Mouse (Mus musculus): ENCODE measurements around the gene Cds1. TPM values are rescaled to one million over a fixed set of nuclear protein-coding genes. Genes with fewer than 3 reads are reported as not detected.

The Cds1 gene
- polyA plus RNA-seq, 1 experiment from 2014 or later: 15.9 TPM

DNA sequence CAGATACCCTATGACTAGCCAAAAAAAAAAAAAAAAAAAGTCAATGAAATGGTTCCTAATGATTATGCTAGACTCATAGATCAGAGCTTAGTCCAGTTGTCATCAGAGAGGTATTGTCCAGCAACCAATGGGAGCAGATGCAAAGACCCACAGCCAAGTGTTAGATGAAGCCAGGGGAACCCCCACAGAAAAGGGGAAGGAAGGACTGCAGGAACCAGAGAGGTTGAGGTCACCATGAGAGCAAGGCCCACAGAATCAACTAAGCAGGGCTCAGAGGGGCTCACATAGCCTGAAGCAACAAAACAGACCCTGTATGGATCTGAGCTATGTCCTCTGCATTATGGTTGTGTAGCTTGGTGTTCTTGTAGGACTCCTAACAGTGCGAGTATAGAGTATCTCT, 11.2 kb upstream of the Cds1 start:
- no peaks in the 10 kb centered on the region for H3K27me3 ChIP-seq (replicated peaks)
- H3K9me3 ChIP-seq: no peaks in the 10 kb centered on the region
- H3K4me3 ChIP-seq (replicated peaks): no peak overlapping the region
- no peak overlapping the region for H3K27ac ChIP-seq
- 80% methylated on average over 1 of the region's 1 CpGs for WGBS
- no peak overlapping the region for H3K9ac ChIP-seq
- H3K4me2 ChIP-seq (replicated peaks): no peak overlapping the region
- H3K4me1 ChIP-seq (replicated peaks): no peaks in the 10 kb centered on the region
- no peak for ATAC-seq
- no peaks in the 10 kb centered on the region for H3K36me3 ChIP-seq

DNA sequence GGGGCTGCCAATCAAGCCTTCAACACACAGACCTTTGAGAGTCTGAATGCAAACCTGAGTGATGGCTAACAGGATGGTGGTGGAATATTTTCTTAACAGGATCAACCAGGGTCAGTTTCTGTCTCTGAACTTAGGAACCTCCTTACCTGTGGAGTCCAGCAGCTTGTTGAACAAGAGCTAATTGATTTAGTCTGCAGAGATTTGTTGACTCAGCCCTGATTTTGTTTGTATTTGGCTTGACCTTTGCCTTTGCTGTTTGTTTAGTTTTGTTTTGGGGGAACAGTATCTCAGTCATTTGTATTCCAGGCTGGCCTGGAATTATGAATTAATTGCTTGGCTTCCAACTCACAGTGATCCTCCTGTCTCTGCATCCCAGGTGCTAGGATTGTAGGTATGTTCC, 7.3 kb upstream of the Cds1 start:
- no peak for ATAC-seq
- Histone ChIP-seq H3K9ac (no peak overlapping the region), H3K36me3 (no peaks in the 10 kb centered on the region), H3K9me3 (no peaks in the 10 kb centered on the region), H3K4me2 (replicated peaks) (no peak overlapping the region), H3K27ac (no peak overlapping the region), H3K27me3 (replicated peaks) (no peaks in the 10 kb centered on the region), H3K4me3 (replicated peaks) (no peak overlapping the region), H3K4me1 (replicated peaks) (no peaks in the 10 kb centered on the region)

- Histone ChIP-seq H3K9me3 (no peaks in the 10 kb centered on the region), H3K9ac (no peak overlapping the region), H3K4me2 (replicated peaks) (no peak overlapping the region), H3K36me3 (no peaks in the 10 kb centered on the region), H3K27ac (no peak overlapping the region), H3K27me3 (replicated peaks) (peaks cover 6% of the 10 kb centered on the region; the same call in 1 of the 2 replicates), H3K4me3 (replicated peaks) (no peak overlapping the region), H3K4me1 (replicated peaks) (peaks cover 7% of the 10 kb centered on the region)
- no peak for ATAC-seq
- WGBS: 68% methylated on average over 4 of the region's 4 CpGs
These were observed 3.2 kb upstream of the Cds1 start for GRCm38 (mm10) chr5:101761685-101762084.

DNA sequence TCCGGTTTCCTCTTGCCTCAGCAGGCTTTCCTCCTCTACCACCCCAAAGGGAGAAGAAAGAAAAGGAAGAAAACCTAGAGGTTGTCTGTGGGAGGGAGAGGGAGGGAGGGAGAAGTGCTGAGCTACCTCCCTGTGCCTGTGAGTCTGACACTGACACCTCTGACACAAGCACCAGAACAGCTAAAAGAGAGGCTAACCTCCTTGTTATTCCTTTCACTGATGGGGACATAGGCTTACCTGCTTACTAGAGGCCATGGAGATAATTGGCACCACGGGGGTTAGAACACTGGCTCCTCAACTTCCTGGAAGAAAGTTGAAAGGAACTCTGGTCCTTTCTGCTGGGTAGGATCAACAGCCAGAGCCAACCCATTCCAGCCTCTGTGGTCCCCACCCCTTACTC, 1.4 kb upstream of the Cds1 start:
- 19% methylated on average over 2 of the region's 2 CpGs for WGBS
- H3K36me3 ChIP-seq: no peaks in the 10 kb centered on the region
- H3K9me3 ChIP-seq: no peaks in the 10 kb centered on the region
- no peak overlapping the region for H3K9ac ChIP-seq
- no peak overlapping the region for H3K27ac ChIP-seq
- no peak for ATAC-seq
- H3K4me3 ChIP-seq (replicated peaks): no peak overlapping the region
- H3K4me1 ChIP-seq (replicated peaks): peaks cover 7% of the 10 kb centered on the region
- H3K4me2 ChIP-seq (replicated peaks): no peak overlapping the region
- peaks cover 8% of the 10 kb centered on the region; the same call in 1 of the 2 replicates for H3K27me3 ChIP-seq (replicated peaks)

- peak; percentile 48; the same call in 1 of the 2 replicates for ATAC-seq
- WGBS: under 1% methylated on average over 37 of the region's 45 CpGs
- H3K4me2 ChIP-seq (replicated peaks): peak overlapping the region; percentile 98
These were observed 516 bp downstream of the Cds1 start for GRCm38 (mm10) chr5:101765390-101765901.

GRCm38 (mm10) chr5:101766248-101766647, 1.3 kb downstream of the Cds1 start:
- Histone ChIP-seq H3K9me3 (no peaks in the 10 kb centered on the region), H3K27me3 (replicated peaks) (peaks cover 8% of the 10 kb centered on the region; the same call in 1 of the 2 replicates), H3K9ac (0 out of 2 replicates have a peak overlapping the region, but pooled peaks have one; percentile 4), H3K4me1 (replicated peaks) (peaks cover 7% of the 10 kb centered on the region), H3K4me2 (replicated peaks) (peak overlapping the region; percentile 98), H3K27ac (no peak overlapping the region), H3K4me3 (replicated peaks) (peak overlapping the region; percentile 71), H3K36me3 (no peaks in the 10 kb centered on the region)
- 15% methylated on average over 6 of the region's 6 CpGs for WGBS
- ATAC-seq: no peak

More at GRCm38 (mm10) chr5:101765390-101765901, 516 bp downstream of the Cds1 start:
- H3K9me3 ChIP-seq: no peaks in the 10 kb centered on the region
- peaks cover 7% of the 10 kb centered on the region for H3K4me1 ChIP-seq (replicated peaks)
- H3K9ac ChIP-seq: peak overlapping the region; percentile 68
- peak overlapping the region; percentile 52; the same call in 1 of the 2 replicates for H3K27ac ChIP-seq
- peak overlapping the region; percentile 71 for H3K4me3 ChIP-seq (replicated peaks)
- H3K36me3 ChIP-seq: no peaks in the 10 kb centered on the region
- H3K27me3 ChIP-seq (replicated peaks): peaks cover 8% of the 10 kb centered on the region; the same call in 1 of the 2 replicates

- 49% methylated on average over 5 of the region's 5 CpGs for whole genome bisulfite sequencing
- Histone ChIP-seq H3K4me3 (replicated peaks) (no peak overlapping the region), H3K27me3 (replicated peaks) (peaks cover 8% of the 10 kb centered on the region; the same call in 1 of the 2 replicates)
These were observed 2.2 kb downstream of the Cds1 start for GRCm38 (mm10) chr5:101767086-101767485.

GRCm38 (mm10) chr5:101767486-101767885, 2.6 kb downstream of the Cds1 start:
- 82% methylated on average over 6 of the region's 6 CpGs for WGBS
- Histone ChIP-seq H3K27ac (0 out of 2 replicates have a peak overlapping the region, but pooled peaks have one; percentile 3), H3K4me1 (replicated peaks) (peaks cover 7% of the 10 kb centered on the region), H3K9ac (no peak overlapping the region), H3K4me2 (replicated peaks) (peak overlapping the region; percentile 9; the same call in 1 of the 2 replicates), H3K9me3 (no peaks in the 10 kb centered on the region), H3K36me3 (no peaks in the 10 kb centered on the region), H3K4me3 (replicated peaks) (no peak overlapping the region), H3K27me3 (replicated peaks) (peaks cover 8% of the 10 kb centered on the region; the same call in 1 of the 2 replicates)
- ATAC-seq: no peak

More at GRCm38 (mm10) chr5:101767086-101767485, 2.2 kb downstream of the Cds1 start:
- peak overlapping the region; percentile 98 for H3K4me2 ChIP-seq (replicated peaks)
- H3K9ac ChIP-seq: no peak overlapping the region
- H3K36me3 ChIP-seq: no peaks in the 10 kb centered on the region
- ATAC-seq: no peak
- 0 out of 2 replicates have a peak overlapping the region, but pooled peaks have one; percentile 3 for H3K27ac ChIP-seq
- no peaks in the 10 kb centered on the region for H3K9me3 ChIP-seq
- peaks cover 7% of the 10 kb centered on the region for H3K4me1 ChIP-seq (replicated peaks)

GRCm38 (mm10) chr5:101768558-101768957, 3.6 kb downstream of the Cds1 start:
- Histone ChIP-seq H3K36me3 (no peaks in the 10 kb centered on the region), H3K27ac (no peak overlapping the region), H3K4me1 (replicated peaks) (peaks cover 7% of the 10 kb centered on the region), H3K9ac (no peak overlapping the region), H3K4me3 (replicated peaks) (no peak overlapping the region), H3K9me3 (no peaks in the 10 kb centered on the region), H3K4me2 (replicated peaks) (no peak overlapping the region), H3K27me3 (replicated peaks) (peaks cover 3% of the 10 kb centered on the region; the same call in 1 of the 2 replicates)
- ATAC-seq: no peak
- 82% methylated on average over 7 of the region's 7 CpGs for WGBS

GRCm38 (mm10) chr5:101772621-101773020, 7.7 kb downstream of the Cds1 start:
- H3K27ac ChIP-seq: no peak overlapping the region
- H3K4me1 ChIP-seq (replicated peaks): no peaks in the 10 kb centered on the region
- no peaks in the 10 kb centered on the region for H3K9me3 ChIP-seq
- H3K4me3 ChIP-seq (replicated peaks): no peak overlapping the region
- H3K27me3 ChIP-seq (replicated peaks): 0 out of 2 replicates have a peak, but pooled peaks cover under 1% of the 10 kb centered on the region
- H3K4me2 ChIP-seq (replicated peaks): no peak overlapping the region
- no peak overlapping the region for H3K9ac ChIP-seq
- no peak for ATAC-seq
- no peaks in the 10 kb centered on the region for H3K36me3 ChIP-seq
- 73% methylated on average over 9 of the region's 9 CpGs for WGBS

GRCm38 (mm10) chr5:101775262-101775661, 10.3 kb downstream of the Cds1 start:
- 89% methylated on average over 8 of the region's 8 CpGs for WGBS
- no peaks in the 10 kb centered on the region for H3K27me3 ChIP-seq (replicated peaks)
- no peaks in the 10 kb centered on the region for H3K4me1 ChIP-seq (replicated peaks)
- H3K9me3 ChIP-seq: no peaks in the 10 kb centered on the region
- H3K4me3 ChIP-seq (replicated peaks): no peak overlapping the region
- H3K4me2 ChIP-seq (replicated peaks): no peak overlapping the region
- H3K9ac ChIP-seq: no peak overlapping the region
- no peak for ATAC-seq
- no peak overlapping the region for H3K27ac ChIP-seq
- H3K36me3 ChIP-seq: no peaks in the 10 kb centered on the region

DNA sequence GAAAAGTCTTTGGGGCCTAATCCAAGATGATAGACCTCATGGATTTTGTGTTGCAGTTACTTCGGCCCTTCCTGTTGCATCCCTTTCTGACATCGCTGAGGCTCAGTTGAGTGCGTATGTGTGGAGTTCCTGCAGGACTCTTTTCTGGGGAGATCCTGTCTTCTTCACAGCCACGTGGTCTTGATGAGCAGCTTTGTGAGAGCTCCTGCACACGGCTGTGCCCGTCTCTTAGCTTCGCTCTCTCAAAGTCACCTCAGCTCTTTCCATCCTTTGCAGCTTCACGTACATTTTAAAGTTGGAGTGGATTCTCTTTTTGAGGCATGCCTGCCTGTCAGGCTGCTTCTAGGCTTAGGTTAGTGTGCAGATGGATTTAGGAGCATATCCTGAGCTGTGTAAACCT, 11.6 kb downstream of the Cds1 start:
- H3K4me3 ChIP-seq (replicated peaks): no peak overlapping the region
- 78% methylated on average over 8 of the region's 8 CpGs for WGBS
- H3K9me3 ChIP-seq: no peaks in the 10 kb centered on the region
- ATAC-seq: no peak
- H3K36me3 ChIP-seq: no peaks in the 10 kb centered on the region
- H3K4me2 ChIP-seq (replicated peaks): no peak overlapping the region
- H3K9ac ChIP-seq: no peak overlapping the region
- H3K27me3 ChIP-seq (replicated peaks): no peaks in the 10 kb centered on the region
- H3K27ac ChIP-seq: no peak overlapping the region
- no peaks in the 10 kb centered on the region for H3K4me1 ChIP-seq (replicated peaks)

GRCm38 (mm10) chr5:101779376-101779863, 14.5 kb downstream of the Cds1 start:
- Histone ChIP-seq H3K4me2 (replicated peaks) (no peak overlapping the region), H3K27me3 (replicated peaks) (no peaks in the 10 kb centered on the region), H3K9ac (no peak overlapping the region), H3K9me3 (no peaks in the 10 kb centered on the region), H3K36me3 (no peaks in the 10 kb centered on the region), H3K4me1 (replicated peaks) (0 out of 2 replicates have a peak, but pooled peaks cover 4% of the 10 kb centered on the region), H3K27ac (no peak overlapping the region), H3K4me3 (replicated peaks) (no peak overlapping the region)
- 68% methylated on average over 15 of the region's 15 CpGs for WGBS
- ATAC-seq: no peak

Data from intestine, embryonic 15.5 days (tissue).